Comparison of ENCODE assay signal across 8 mouse cellular contexts in genomic region chr10:67636569-67636968, GRCm38 (mm10).
A peak's percentile ranks its signal among the peaks of the same experiment; 100 is the strongest.
DNase-seq lines count a peak whose midpoint lies in the region; ATAC-seq lines count a peak whose summit lies in the region.

No protein-coding gene starts in this region.

- no peaks in the 10 kb centered on the region for H3K9me3 ChIP-seq in hindbrain, embryonic 11.5 days (ENCODE audit: control insufficient read depth, low read length)
- H3K9me3 ChIP-seq in liver, embryonic 13.5 days (replicated peaks) = no peaks in the 10 kb centered on the region

- H3K4me1 ChIP-seq in hindbrain, embryonic 11.5 days (replicated peaks; ENCODE audit: control insufficient read depth, insufficient read depth, low read length) = no peaks in the 10 kb centered on the region
- peaks cover 7% of the 10 kb centered on the region; the same call in 1 of the 2 replicates for H3K4me1 ChIP-seq in liver, embryonic 13.5 days (replicated peaks)

- H3K4me3 ChIP-seq in hindbrain, embryonic 11.5 days (ENCODE audit: low read depth, low read length) = no peak overlapping the region
- peak overlapping the region; percentile 23; the same call in 1 of the 2 replicates for H3K4me3 ChIP-seq in liver, embryonic 13.5 days (replicated peaks)

- H3K27ac ChIP-seq in hindbrain, embryonic 11.5 days (ENCODE audit: low read depth, low read length) = no peak overlapping the region
- H3K27ac ChIP-seq in liver, embryonic 13.5 days = no peak overlapping the region

- H3K36me3 ChIP-seq in hindbrain, embryonic 11.5 days (ENCODE audit: control insufficient read depth, insufficient read depth, low read length) = no peaks in the 10 kb centered on the region
- no peaks in the 10 kb centered on the region for H3K36me3 ChIP-seq in liver, embryonic 13.5 days

- 0 out of 2 replicates have a peak, but pooled peaks have one; percentile 60 for ATAC-seq in hindbrain, embryonic 11.5 days (ENCODE audit: low FRiP score)
- no peak for ATAC-seq in liver, embryonic 13.5 days (ENCODE audit: low read depth)

- no peaks in the 10 kb centered on the region for H3K27me3 ChIP-seq in hindbrain, embryonic 11.5 days (ENCODE audit: control insufficient read depth, insufficient read depth, low read length)
- no peaks in the 10 kb centered on the region for H3K27me3 ChIP-seq in liver, embryonic 13.5 days

- 1% methylated on average over 13 of the region's 13 CpGs for WGBS in hindbrain, embryonic 11.5 days
- 3% methylated on average over 13 of the region's 13 CpGs for whole genome bisulfite sequencing in liver, embryonic 13.5 days (ENCODE audit: insufficient replicate concordance)

- no peak overlapping the region for H3K9ac ChIP-seq in hindbrain, embryonic 11.5 days (ENCODE audit: low read depth, low read length)
- H3K9ac ChIP-seq in liver, embryonic 13.5 days = no peak overlapping the region

- peak; percentile 71 for DNase-seq in ZHBTc4 (ENCODE audit: low read depth, low spot score)
- peak; percentile 72 for DNase-seq in embryo, embryonic 10.5 days (ENCODE audit: low spot score)
- DNase-seq in hindbrain, embryonic 11.5 days (ENCODE audit: low spot score) = peak; percentile 48
- DNase-seq in liver, embryonic 13.5 days = peak; percentile 9
- peak; percentile 47 to 63 for DNase-seq in natural killer cell, adult 2 months (ENCODE audit: low spot score in 2 of 2)
- DNase-seq in cerebellum, postnatal 10 days = no peak
- no peak for DNase-seq in left cerebral cortex, adult 8-10 months (ENCODE audit: low spot score in 2 of 2)
- no peak for DNase-seq in left cerebral cortex, adult 18-20 months (ENCODE audit: low spot score in 2 of 2)

- H3K4me2 ChIP-seq in hindbrain, embryonic 11.5 days (replicated peaks; ENCODE audit: low read depth, low read length) = peak overlapping the region; percentile 6; the same call in 1 of the 2 replicates
- H3K4me2 ChIP-seq in liver, embryonic 13.5 days = peak overlapping the region; percentile 44

Comparison
In these comparisons a context has a peak if more than half of its experiments do, and no peak if none do; other contexts are left out.
1. DNase-seq: peak in ZHBTc4 (single experiment), embryo, embryonic 10.5 days (single experiment), hindbrain, embryonic 11.5 days (single experiment), liver, embryonic 13.5 days (single experiment) and natural killer cell, adult 2 months (2 of 2); none in cerebellum, postnatal 10 days (0 of 2), left cerebral cortex, adult 8-10 months (0 of 2) and left cerebral cortex, adult 18-20 months (0 of 2).